Comparison of ENCODE assay signal across 8 mouse cellular contexts in the genomic region with DNA sequence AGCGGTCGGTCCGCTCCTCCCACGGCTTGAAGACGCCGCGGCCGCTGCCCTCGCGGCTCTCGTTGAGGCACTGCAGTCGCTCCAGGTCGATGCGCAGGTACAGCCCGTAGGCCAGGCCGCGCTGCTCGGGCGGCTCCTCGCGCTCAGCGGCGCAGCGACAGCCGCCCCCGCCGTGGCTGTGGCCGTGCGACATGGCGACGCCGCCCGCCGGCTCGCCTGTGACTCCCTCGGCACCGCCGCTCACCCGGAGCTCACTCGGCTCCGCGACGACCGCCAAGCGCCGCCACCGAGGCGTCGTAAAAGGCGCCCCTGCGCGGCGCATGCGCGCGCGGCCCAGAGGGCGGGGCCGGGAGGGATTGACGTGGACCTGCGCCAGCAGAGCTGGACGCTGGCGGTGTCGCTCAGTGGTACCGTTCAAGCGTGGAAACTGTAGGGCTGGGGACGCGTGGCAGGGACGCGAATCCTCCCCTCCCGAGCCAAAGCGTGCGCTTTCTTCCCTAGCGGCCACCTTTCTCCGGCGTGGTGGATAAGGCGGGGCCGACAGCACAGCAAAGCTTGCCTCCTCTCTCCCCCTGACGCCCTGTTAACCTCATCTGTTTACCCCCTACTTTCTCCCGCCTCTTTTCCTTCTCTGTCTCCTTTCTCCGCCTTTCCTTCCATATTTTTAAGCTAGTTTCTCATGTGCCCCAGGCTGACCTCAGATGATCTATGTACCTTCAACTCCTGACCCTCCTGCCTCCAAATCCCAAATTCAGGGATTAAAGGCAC. TPM values are rescaled to one million over a fixed set of nuclear protein-coding genes. Genes with fewer than 3 reads are reported as not detected.
DNase-seq lines count a peak whose midpoint lies in the region; ATAC-seq lines count a peak whose summit lies in the region.

A gene (minus strand): TSS at position 322 of the 768 bp plus-strand sequence.

- H3K27me3 ChIP-seq in hindbrain, embryonic 16.5 days (replicated peaks; ENCODE audit: control insufficient read depth, insufficient read depth, low read length) = no peaks in the 10 kb centered on the region

- peaks cover 13% of the 10 kb centered on the region for H3K36me3 ChIP-seq in hindbrain, embryonic 16.5 days (ENCODE audit: control insufficient read depth, insufficient read depth, low read length)
- no peaks in the 10 kb centered on the region for H3K36me3 ChIP-seq in macrophage (ENCODE audit: inconsistent target)

- no peaks in the 10 kb centered on the region for H3K9me3 ChIP-seq in hindbrain, embryonic 16.5 days (ENCODE audit: control insufficient read depth, low read length)

- H3K79me2 ChIP-seq in macrophage (ENCODE audit: inconsistent target) = peaks cover 13% of the 10 kb centered on the region; the same call in 1 of the 2 replicates

- H3K4me1 ChIP-seq in hindbrain, embryonic 16.5 days (ENCODE audit: control insufficient read depth, insufficient read depth, low read depth, low read length) = peaks cover 12% of the 10 kb centered on the region

- under 1% methylated on average over 79 of the region's 81 CpGs for WGBS in hindbrain, embryonic 16.5 days
- under 1% methylated on average over 74 of the region's 81 CpGs for WGBS in macrophage (ENCODE audit: missing documents)

- peak within 1 kb of the TSS; percentile 92 for H3K27ac ChIP-seq in hindbrain, embryonic 16.5 days (ENCODE audit: low read depth, low read length)
- peak within 1 kb of the TSS; percentile 60 for H3K27ac ChIP-seq in macrophage

- H3K4me2 ChIP-seq in hindbrain, embryonic 16.5 days (ENCODE audit: low read length) = peak within 1 kb of the TSS; percentile 94

- peak within 1 kb of the TSS; percentile 97 for H3K9ac ChIP-seq in hindbrain, embryonic 16.5 days (ENCODE audit: low read depth, low read length)

- peak; percentile 96 for DNase-seq in T-cell, adult 2 months (ENCODE audit: low spot score)
- peak; percentile 93 for DNase-seq in cerebellum, postnatal 36 days
- peak; percentile 91 for DNase-seq in gastrocnemius, adult 18-20 months (ENCODE audit: low spot score)
- peak; percentile 86 to 93 for DNase-seq in left cerebral cortex, adult 18-20 months (ENCODE audit: low spot score in 2 of 2)
- DNase-seq in right cerebral cortex, adult 18-20 months = peak; percentile 93
- DNase-seq in urinary bladder, postnatal 10 days (ENCODE audit: low spot score) = peak; percentile 52

- ATAC-seq in hindbrain, embryonic 16.5 days = peak; percentile 93

- peak within 1 kb of the TSS; percentile 95 for H3K4me3 ChIP-seq in hindbrain, embryonic 16.5 days (ENCODE audit: low read length)
- H3K4me3 ChIP-seq in macrophage (ENCODE audit: inconsistent target) = peak within 1 kb of the TSS; percentile 67

RNA-seq across cellular contexts. Expression of the gene that starts here (rescaled TPM):
- total RNA-seq in gastrocnemius, adult 18-20 months (2021) = 10 to 100 TPM; 25.3 to 26.3 TPM
- polyA plus RNA-seq in hindbrain, embryonic 16.5 days (2015; fragmentation: Nextera tagmentation; extraction: Ambion mirVana) = 60.6 and 67.1 TPM in 2 replicates
- total RNA-seq in left cerebral cortex, adult 18-20 months (2021) = 10 to 100 TPM; 93.6 to 94.4 TPM
- total RNA-seq in macrophage (2018; cell fraction: chromatin; rRNA removed) = 10 to 100 TPM in 15 of 26 experiments, 1 to 10 TPM in 11; 1.5 to 33.8 (median 12.7) TPM
- total RNA-seq in macrophage (2018; cell fraction: cytosol; rRNA removed) = 10 to 100 TPM in 21 of 26 experiments, 1 to 10 TPM in 5; 8.3 to 22.3 (median 13.6) TPM
- total RNA-seq in macrophage (2018; cell fraction: nucleus; rRNA removed) = 10 to 100 TPM in 3 of 26 experiments, 1 to 10 TPM in 23; 1.3 to 18.9 (median 7.0) TPM
- 21.2 to 24.6 TPM (median 22.0 TPM) in 3 replicates for polyA plus RNA-seq in macrophage (2018)

Comparison
In these comparisons a context has a peak if more than half of its experiments do, and no peak if none do; other contexts are left out.
1. Peak in every context shown above with its lines: DNase-seq, ATAC-seq, H3K4me3 ChIP-seq and H3K27ac ChIP-seq.